Mouse (Mus musculus): Measurements from ENCODE around the gene Wdr82.

The Wdr82 gene

GRCm38 (mm10) chr9:106197732-106198131 is 27.0 kb downstream of the Wdr82 start:
- no peak for DNase-seq (ENCODE audit: low read depth, low spot score)

- peak; percentile 80 for DNase-seq (ENCODE audit: low read depth, low spot score)
These were observed 28.3 kb downstream of the Wdr82 start for GRCm38 (mm10) chr9:106198962-106199458.

GRCm38 (mm10) chr9:106199535-106200272 is 29.0 kb downstream of the Wdr82 start, which contains the start of gene Ppm1m:
Gene Ppm1m, minus strand, starts transcription at chr9:106199746.
- no peak for DNase-seq (ENCODE audit: low read depth, low spot score)

GRCm38 (mm10) chr9:106201895-106202294 is 31.2 kb downstream of the Wdr82 start:
- no peak for DNase-seq (ENCODE audit: low read depth, low spot score)

- peak; percentile 96 for DNase-seq (ENCODE audit: low read depth, low spot score)
These were observed 32.3 kb downstream of the Wdr82 start, which contains the start of gene Twf2 for GRCm38 (mm10) chr9:106202819-106203636. Gene Twf2, plus strand, starts transcription at chr9:106203108.

GRCm38 (mm10) chr9:106203990-106204851 is 33.5 kb downstream of the Wdr82 start:
- no peak for DNase-seq (ENCODE audit: low read depth, low spot score)

GRCm38 (mm10) chr9:106205713-106206290 is 35.1 kb downstream of the Wdr82 start:
- no peak for DNase-seq (ENCODE audit: low read depth, low spot score)

- DNase-seq (ENCODE audit: low read depth, low spot score): no peak
These were observed 35.8 kb downstream of the Wdr82 start for GRCm38 (mm10) chr9:106206515-106206914.

- no peak for DNase-seq (ENCODE audit: low read depth, low spot score)
These were observed 37.5 kb downstream of the Wdr82 start for GRCm38 (mm10) chr9:106208181-106208580.

GRCm38 (mm10) chr9:106209954-106210353 is 39.2 kb downstream of the Wdr82 start:
- no peak for DNase-seq (ENCODE audit: low read depth, low spot score)

GRCm38 (mm10) chr9:106210853-106211609 is 40.3 kb downstream of the Wdr82 start:
- DNase-seq (ENCODE audit: low read depth, low spot score): peak; percentile 93

- peak; percentile 97 for DNase-seq (ENCODE audit: low read depth, low spot score)
These were observed 41.2 kb downstream of the Wdr82 start for GRCm38 (mm10) chr9:106211680-106212593.

- DNase-seq (ENCODE audit: low read depth, low spot score): no peak
These were observed 41.9 kb downstream of the Wdr82 start for GRCm38 (mm10) chr9:106212594-106212981.

GRCm38 (mm10) chr9:106215341-106216125 is 44.8 kb downstream of the Wdr82 start:
- DNase-seq (ENCODE audit: low read depth, low spot score): no peak

- DNase-seq (ENCODE audit: low read depth, low spot score): no peak
These were observed 46.2 kb downstream of the Wdr82 start for GRCm38 (mm10) chr9:106216971-106217370.

- DNase-seq (ENCODE audit: low read depth, low spot score): no peak
These were observed 50.3 kb downstream of the Wdr82 start for GRCm38 (mm10) chr9:106220894-106221523.

- no peak for DNase-seq (ENCODE audit: low read depth, low spot score)
These were observed 51.6 kb downstream of the Wdr82 start, which contains the start of gene Tlr9 for GRCm38 (mm10) chr9:106222261-106222851. Gene Tlr9, plus strand, starts transcription at chr9:106222598.

GRCm38 (mm10) chr9:106222994-106223393 is 52.3 kb downstream of the Wdr82 start:
- no peak for DNase-seq (ENCODE audit: low read depth, low spot score)

Measured in ZHBTc4 (cell line).